Mouse (Mus musculus): ENCODE measurements at regions not wholly inside any gene's neighbourhood (a gene's known extent, or its start where the extent isn't known, plus 50 kb on each side); places are given as distances from the start of the nearest gene placed in this dataset.

GRCm38 (mm10) chr2:68799993-68800740, 61.1 kb upstream of the Cers6 start:
- peak; percentile 23 to 29 for DNase-seq

- DNase-seq, result no peak
These were observed 57.1 kb upstream of the Cers6 start for GRCm38 (mm10) chr2:68804117-68804516.

GRCm38 (mm10) chr2:68805866-68806265, 55.4 kb upstream of the Cers6 start:
- peak in 1 of 2 experiments; percentile 19 for DNase-seq

GRCm38 (mm10) chr2:68806311-68806895, 54.8 kb upstream of the Cers6 start:
- DNase-seq, result no peak

Measured in cerebellum, postnatal 14 days (tissue).